Mouse (Mus musculus): ENCODE measurements at regions not wholly inside any gene's neighbourhood (a gene's known extent, or its start where the extent isn't known, plus 50 kb on each side); places are given as distances from the start of the nearest gene placed in this dataset.
A peak's percentile ranks its signal among the peaks of the same experiment; 100 is the strongest.
"Not testable (repeated sequence)": the region's sequence is repeated elsewhere in the genome, so short reads cannot be mapped to it uniquely, and the experiment has no call there.

- DNase-seq, result no peak
These were observed 143.6 kb upstream of the Rad23b start for GRCm38 (mm10) chr4:55206226-55206625.

DNA sequence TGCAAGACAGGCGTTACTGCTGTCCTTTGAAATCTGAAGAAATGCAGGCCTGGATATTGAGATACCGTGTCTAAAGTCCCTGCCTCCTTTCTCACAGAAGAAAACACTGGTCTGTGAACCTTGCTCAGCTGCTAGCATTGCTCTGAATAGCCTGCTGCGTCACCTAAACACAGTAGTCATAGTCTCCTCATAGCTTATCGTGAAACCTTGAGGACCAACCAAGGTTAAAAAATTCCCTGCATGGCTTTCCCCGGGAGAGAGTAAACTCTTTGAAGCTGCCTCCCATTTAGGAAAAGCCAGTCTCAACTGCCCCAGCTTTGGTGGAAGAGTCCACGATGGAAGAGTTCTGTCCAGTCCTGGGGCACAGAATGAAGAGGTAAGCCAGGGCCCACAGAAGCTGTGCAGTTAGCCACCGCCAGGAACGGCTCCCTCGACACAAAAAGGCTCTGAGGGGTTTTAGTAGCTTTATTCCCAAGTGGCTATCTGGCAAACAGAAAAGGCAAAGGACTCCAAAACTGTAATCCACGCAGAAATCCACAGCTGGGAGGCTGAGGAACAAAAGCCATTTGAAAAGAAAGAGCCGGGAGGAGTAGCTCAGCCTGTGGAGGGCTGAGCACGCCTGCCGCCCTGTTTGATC lies 142.0 kb upstream of the Rad23b start:
- DNase-seq, result no peak

- DNase-seq, result no peak
These were observed 141.2 kb upstream of the Rad23b start for GRCm38 (mm10) chr4:55208386-55209345.

GRCm38 (mm10) chr4:55215425-55216174 lies 134.2 kb upstream of the Rad23b start:
- DNase-seq, result no peak

DNA sequence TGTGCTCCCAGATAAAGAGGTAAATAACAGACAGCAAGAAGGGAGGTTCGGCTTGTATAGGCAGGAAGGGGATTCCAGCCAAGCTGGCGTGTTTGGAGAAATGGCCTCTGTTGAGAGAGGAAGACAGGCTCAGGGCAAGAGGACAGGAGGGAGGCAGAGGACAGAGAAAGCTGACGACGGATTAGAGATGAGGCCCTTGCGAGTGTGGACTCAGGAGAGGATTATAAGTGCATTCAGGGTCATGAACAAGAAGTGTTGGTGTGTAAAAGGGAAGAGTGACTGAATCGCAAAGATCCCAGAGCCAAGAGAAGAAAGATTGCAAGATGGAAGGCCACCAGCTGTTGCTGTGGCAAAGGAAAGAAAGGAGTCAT lies 133.7 kb upstream of the Rad23b start:
- no peak for DNase-seq

GRCm38 (mm10) chr4:55225766-55226165 lies 124.1 kb upstream of the Rad23b start:
- no peak for DNase-seq

DNA sequence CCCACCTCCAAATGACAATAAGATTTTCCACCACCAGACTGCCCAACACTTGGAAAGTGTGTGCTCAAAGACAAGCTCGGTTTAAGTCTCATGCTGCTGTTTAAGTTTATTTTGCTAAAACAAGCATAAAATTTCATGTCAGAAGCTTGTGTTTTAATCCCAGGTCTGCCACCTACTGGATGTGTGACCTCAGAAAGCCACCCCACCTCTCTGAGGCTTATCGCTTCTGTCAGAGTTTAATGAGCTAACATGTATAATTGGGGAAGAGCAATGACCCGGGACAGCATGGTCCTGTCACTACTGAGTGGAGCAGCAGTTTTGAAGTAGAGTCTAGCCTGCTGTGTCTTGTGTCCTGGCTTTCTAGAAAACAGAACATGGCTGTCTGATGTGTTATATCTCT lies 122.4 kb upstream of the Rad23b start:
- DNase-seq, result no peak

DNA sequence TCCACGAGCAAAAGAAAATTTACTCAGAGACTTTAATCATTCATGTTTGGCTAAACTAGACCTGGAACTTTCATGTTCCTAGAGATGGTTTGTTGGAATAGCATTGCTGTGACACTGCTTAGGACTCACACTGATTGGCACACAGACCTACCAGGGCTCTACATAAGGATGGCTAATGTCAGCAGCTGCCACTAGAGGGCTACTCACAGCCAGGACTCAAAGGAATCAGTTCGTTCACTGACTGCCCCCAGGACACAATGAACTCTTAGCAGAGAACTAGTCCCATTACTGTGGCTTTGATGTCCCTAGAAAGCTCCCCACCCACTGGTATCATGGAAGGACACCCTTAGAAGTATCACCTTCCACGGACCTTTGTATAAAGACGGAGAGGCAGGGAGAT lies 118.3 kb upstream of the Rad23b start:
- peak; percentile 20 for DNase-seq

DNA sequence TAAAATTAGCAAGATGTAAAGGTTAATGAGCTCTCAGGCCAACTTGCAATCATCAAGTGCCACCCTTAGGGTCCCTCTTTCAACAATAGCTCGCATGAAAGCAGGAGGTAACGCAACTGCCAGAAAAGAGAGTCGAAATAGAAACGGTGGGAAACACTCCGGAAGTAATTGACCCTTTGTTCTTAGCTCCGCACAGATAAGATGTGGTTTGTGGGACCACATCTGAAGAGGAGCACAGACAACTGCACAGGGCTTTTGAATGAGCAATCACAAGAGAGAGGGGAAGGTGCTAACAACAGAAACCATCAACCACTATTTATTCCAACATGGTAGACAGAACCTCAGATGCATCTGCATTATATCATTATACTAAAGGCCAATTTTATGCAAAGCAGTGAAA lies 112.0 kb upstream of the Rad23b start:
- peak; percentile 51 for DNase-seq

DNA sequence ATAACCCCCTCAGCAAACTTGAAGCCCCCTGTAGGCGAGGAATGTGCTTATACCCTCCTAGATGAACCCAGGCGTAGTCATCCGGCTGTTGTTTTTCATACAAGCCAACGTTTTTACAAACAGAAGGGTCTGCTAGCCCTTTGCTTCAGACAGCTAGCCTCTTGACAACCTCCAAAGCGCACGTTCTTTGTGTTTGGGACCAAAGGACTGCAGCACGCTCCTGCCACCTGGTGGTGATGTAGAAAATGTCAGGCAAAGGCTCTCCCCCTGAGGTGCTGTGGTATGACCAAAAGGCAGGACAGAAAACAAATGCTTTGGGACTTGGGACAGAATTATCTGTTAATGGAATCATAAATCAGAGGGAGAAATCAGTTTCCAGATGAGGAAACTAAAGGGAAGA lies 109.4 kb upstream of the Rad23b start:
- peak; percentile 68 for DNase-seq

- DNase-seq, result no peak
These were observed 107.5 kb upstream of the Rad23b start for GRCm38 (mm10) chr4:55242331-55242730.

DNA sequence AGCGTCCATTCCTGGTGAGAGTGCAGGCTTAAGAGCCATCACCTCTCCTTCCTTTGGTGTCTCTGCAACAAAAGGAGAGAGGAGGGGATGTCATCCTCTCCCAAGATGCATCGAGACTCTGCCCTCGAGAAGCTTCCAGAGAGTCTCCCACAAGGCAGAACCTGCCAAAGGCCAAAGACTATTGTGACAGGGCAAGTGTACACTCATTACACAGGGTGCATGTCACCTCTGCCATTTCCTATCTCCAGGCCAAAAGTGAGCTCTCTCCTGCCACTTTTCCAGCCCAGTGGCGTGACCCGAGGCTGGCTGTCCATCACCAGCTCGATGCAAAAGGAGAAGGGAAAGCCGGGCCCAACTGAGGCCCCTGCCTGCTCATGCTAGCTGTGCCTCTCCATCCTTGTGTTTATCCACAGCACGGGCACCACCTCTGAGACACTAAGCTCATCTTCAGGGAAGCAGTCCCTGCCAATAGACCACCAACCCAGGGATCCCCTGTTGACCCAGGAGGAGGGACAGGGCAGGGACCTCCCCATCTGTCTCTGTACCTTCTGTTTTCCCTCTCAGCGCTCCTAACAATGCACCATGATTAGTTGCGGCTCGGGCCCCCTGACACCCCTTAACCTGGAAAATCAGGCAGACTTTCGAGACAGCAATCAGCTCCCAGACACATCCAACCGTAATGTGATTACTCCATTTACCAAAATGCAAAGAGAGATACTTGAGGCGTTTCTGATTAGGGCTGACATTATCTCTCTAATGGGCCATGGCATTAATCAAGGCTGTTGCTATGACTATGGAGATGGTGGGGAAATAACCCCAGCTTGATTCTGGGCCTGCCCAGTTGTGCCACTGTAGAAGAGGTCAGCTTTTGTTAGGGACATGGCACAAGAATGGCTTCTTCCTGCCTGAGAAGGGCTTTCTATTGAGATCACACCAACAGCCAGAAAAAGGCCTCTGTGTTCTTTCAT lies 106.5 kb upstream of the Rad23b start:
- no peak for DNase-seq

GRCm38 (mm10) chr4:55245789-55246188 lies 104.1 kb upstream of the Rad23b start:
- no peak for DNase-seq

DNA sequence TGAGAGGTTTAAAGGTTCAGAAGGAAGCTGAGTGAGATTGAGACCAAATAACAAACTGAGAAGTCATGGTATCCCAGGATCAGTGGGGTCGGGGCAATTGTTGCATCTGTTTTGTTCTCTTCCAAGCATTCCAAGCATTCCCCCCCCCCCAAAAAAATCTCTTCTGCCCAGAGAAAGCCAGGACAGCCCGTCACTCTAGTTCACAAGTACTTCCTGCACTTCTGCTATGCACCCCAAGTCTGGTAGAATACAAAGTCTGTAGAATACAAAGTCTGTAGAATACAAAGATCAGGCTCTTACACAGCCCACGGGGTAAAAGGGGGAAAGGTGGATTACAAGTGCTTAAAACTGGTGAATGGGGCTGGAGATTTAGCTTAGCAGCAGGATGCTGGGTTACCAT lies 99.5 kb upstream of the Rad23b start:
- no peak for DNase-seq

- no peak for DNase-seq
These were observed 98.3 kb upstream of the Rad23b start for GRCm38 (mm10) chr4:55251546-55251945.

- DNase-seq, result no peak
These were observed 96.1 kb upstream of the Rad23b start for GRCm38 (mm10) chr4:55253769-55254168.

DNA sequence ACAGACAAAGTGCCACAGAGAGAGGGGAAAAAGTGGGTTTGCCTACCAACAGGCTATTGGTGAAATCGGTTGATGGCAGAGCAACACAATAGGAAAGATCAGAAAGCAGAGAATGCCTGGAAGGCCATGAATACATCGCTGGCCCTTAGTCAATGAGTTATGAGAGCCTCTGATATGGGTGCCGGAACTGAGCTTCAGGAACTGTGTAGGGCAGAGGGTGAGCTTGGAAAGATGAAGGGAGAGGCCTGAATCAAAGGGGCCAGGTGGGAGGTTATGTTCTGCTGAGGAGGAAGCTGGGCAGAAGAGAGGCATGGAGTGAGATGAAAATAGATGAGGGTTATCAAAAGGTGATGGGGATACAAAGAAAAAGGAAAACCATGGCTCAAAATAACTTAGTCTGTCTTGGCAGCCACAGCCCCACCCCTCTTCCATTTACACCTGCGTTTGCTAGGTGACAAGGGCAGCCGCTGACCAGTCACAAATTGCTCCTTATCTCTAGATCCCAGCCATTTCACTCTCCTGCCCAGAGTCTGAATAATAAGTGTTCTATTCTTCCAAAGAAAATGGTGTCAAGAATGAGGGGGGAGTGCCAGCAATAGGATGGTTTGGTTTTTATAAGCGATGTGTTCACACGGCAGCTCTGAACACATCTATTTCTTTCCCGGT lies 77.7 kb upstream of the Rad23b start:
- DNase-seq, result no peak

DNA sequence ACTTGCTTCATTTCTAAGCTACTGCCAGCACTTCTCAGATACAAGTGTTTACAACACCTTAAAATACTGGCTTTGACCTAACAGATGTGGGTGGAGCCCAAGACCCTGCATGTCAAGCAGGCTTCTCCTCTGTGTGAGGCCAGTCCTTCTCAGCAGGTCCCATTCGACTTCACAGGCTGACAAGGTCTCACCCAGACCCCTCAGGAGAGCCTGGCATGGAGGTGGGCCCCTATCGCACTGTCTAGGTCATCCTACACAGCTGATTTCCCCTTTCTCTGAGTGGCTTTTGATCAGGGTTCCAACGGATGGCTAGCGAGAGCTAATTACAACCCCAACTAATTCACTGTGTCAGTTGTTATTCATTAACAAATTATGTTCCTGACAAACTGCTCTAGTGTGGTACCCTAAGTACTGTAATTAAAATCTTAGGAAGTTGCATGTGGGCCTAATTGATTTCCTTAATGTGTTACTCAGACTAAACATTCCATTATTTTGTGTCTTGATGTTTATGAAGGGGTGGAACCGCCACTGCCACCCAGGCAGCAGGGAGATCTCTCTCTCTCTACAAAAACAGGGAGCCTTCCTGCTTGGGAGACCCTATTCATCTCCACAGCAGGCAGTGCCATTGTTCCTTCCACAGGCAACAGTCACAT lies 73.4 kb upstream of the Rad23b start:
- DNase-seq, result no peak

GRCm38 (mm10) chr4:55279351-55279750 lies 70.5 kb upstream of the Rad23b start:
- DNase-seq, result not testable (repeated sequence)

- DNase-seq, result peak; percentile 65
These were observed 69.1 kb upstream of the Rad23b start for GRCm38 (mm10) chr4:55280706-55281105.

- no peak for DNase-seq
These were observed 68.3 kb upstream of the Rad23b start for GRCm38 (mm10) chr4:55281486-55282096.

All from thymus, postnatal 14 days (tissue).